Mouse (Mus musculus) CD4-positive helper T cell, adult 2 months (primary cell): ENCODE results near the gene Xk.
"Not testable (repeated sequence)": the region's sequence is repeated elsewhere in the genome, so short reads cannot be mapped to it uniquely, and the experiment has no call there.

Experiments
- DNase-seq: peaks from one replicate; pipeline ENCODE4 v3.0.0-alpha.2; 2012; ENCODE audit warnings: low read depth, missing footprints, low spot score

The Xk gene

DNA sequence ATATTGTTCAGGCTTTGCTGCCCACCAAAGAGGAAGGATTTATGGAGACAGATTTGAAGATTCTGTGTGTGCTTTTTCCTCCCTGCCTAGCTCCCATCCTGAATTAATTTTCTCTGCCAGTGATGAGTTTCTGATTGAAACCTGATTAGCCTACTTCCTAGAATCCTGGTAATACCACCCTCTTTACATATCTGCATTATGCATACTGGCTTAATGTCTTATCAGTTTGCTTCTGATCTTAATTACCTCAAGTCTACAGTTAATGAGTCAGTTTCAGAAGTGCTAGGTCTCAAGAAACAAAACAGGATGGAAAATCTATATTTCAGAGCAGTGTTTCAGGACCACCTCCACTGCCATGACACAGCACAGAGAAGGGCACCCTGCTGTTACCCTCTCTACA lies 43.9 kb downstream of the Xk start:
- DNase-seq: not testable (repeated sequence)

DNA sequence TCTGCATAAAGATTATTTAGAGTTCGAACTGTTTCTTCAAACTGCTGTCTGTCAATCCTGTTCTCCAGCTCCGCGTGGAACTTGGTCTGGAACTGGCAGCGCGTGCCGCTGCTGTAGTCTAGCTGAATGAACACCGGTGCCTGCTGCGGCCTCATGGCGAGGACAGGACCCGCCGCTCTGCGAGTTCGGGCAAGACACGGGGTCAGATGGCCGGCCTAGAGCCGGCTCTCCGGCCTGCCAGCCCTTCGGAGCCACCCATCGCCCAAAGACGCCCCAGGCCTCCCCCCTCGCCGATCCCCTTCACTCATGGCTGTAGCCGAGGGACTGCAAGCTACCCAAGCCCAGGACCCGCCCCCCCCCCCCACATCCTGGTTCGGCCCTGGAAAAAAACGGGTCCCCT lies 55.4 kb downstream of the Xk start:
- DNase-seq: not testable (repeated sequence)

DNA sequence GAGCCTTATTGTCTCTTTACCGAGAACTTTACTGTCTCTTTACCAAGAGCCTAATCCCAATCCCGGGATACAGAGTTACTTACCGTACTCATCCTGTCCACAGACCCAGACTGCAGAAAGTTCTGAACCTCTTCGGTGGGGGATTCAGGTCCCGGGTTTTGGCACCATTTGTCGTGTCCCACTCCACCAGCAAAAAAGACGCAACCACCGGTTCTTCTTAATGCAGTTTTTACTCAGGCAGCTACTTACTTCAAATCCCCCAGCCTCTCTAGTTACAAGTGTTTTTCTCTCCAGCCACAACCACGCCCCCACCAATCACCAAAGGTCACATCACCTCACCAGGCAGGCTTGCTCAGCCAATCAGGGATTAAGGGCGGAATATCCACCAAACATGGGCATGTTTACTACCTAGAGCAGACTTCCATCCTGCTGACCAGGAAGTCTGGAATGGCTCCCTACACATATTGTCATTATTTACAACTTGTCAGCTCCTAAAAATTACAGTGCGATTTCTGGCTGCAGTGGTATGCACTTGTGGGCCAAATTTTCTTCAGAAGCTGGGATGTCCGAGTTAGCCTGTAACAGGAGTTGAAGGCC lies 59.9 kb downstream of the Xk start:
- DNase-seq: peak; percentile 73

GRCm38 (mm10) chrX:9333035-9333434 lies 60.5 kb downstream of the Xk start:
- peak; percentile 52 for DNase-seq

- DNase-seq: not testable (repeated sequence)
These were observed 62.4 kb downstream of the Xk start for GRCm38 (mm10) chrX:9334996-9335395.

GRCm38 (mm10) chrX:9350327-9350726 lies 77.8 kb downstream of the Xk start, which contains the start of gene H2al1k:
TSS of gene H2al1k (plus strand) at chrX:9350627.
- not testable (repeated sequence) for DNase-seq
